Mouse (Mus musculus) CD4-positive, CD25-positive, alpha-beta regulatory T cell, adult 2 months (primary cell): ENCODE measurements around the gene Tor1b.
A peak's percentile ranks its signal among the peaks of the same experiment; 100 is the strongest.

Experiments used
- DNase-seq: peaks from one replicate; pipeline ENCODE4 v3.0.0-alpha.2; 2012; ENCODE audit warnings: low read depth, low spot score

The Tor1b gene

GRCm38 (mm10) chr2:30985111-30986020 lies 32.6 kb downstream of the Tor1b start:
- peak; percentile 65 for DNase-seq

DNA sequence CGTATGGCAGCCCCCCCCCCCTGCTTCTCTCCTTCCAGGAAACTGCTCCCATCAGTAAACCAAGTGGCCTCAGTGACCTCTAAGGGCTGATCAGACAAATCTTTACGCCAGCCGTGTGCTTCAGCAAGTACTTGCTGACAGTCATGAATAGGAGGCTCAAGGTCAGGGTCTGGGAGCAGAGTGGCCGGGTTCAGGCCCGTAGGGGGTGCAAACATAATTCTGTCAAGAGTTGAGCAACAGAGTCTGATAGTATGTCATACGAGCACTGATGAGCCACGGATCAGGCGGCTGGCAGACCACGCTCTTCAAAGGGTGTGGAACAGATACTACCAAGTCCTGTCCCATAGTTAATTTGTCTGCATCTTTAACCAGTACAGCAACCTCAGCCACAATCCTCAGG lies 37.5 kb downstream of the Tor1b start:
- DNase-seq, result no peak

GRCm38 (mm10) chr2:30994853-30995252 lies 42.1 kb downstream of the Tor1b start:
- no peak for DNase-seq

GRCm38 (mm10) chr2:30995432-30995996 lies 42.8 kb downstream of the Tor1b start:
- peak; percentile 32 for DNase-seq

GRCm38 (mm10) chr2:30998443-30999260 lies 45.9 kb downstream of the Tor1b start:
- no peak for DNase-seq

- DNase-seq, result no peak
These were observed 50.1 kb downstream of the Tor1b start for GRCm38 (mm10) chr2:31002857-31003256.

- no peak for DNase-seq
These were observed 52.7 kb downstream of the Tor1b start for GRCm38 (mm10) chr2:31005453-31005852.

GRCm38 (mm10) chr2:31006434-31006833 lies 53.7 kb downstream of the Tor1b start:
- DNase-seq, result peak; percentile 39

DNA sequence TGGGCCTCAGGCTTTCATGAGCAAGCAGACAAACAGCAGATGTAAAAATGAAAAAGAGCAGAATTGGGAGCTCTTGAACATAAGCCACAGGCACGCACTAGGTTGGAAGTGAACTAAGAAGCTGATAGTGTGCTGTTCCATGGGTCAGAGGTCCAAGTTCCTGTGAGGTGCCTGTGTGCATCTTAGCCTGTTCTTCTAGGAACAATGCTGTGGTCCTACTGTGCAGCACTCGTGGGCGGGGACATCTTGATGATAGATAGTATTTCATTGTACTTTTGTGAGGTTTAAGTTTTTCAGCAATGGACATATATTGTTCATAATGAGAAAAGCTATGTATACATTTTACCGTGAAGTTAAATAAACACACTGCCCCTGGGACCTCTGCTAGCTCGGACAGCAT lies 54.4 kb downstream of the Tor1b start:
- DNase-seq, result no peak
